Mouse (Mus musculus): ENCODE measurements at regions not wholly inside any gene's neighbourhood (a gene's known extent, or its start where the extent isn't known, plus 50 kb on each side); places are given as distances from the start of the nearest gene placed in this dataset.

- no peak for DNase-seq
- H3K4me1 ChIP-seq (ENCODE audit: control insufficient read depth, insufficient read depth, low read length), result peaks cover 3% of the 10 kb centered on the region; the same call in 1 of the 2 replicates
- WGBS, result 76% methylated on average over 7 of the region's 7 CpGs
- no peak overlapping the region for H3K4me3 ChIP-seq (replicated peaks; ENCODE audit: extremely low read depth, low read depth, low read length)
- no peak for TF ChIP-seq CTCF (IDR thresholded peaks at IDR 0.05; ENCODE audit: insufficient read depth, low read length)
- TF ChIP-seq POLR2A (IDR thresholded peaks at IDR 0.05; ENCODE audit: borderline replicate concordance, extremely low read depth, low read depth, low read length), result no peak
Measured at GRCm38 (mm10) chr14:103895261-103895660, 51.1 kb upstream of the Ednrb start.
